Mouse (Mus musculus) stomach, embryonic 16.5 days (tissue): ENCODE results near the gene Crybb3. TPM values are rescaled to one million over a fixed set of nuclear protein-coding genes. Genes with fewer than 3 reads are reported as not detected.

Experiments used
- ATAC-seq: fragments of 200-750 bp; cut with Nextera tagmentation; 2 replicates; pipeline ENCODE4 v1.8.0; 2017; ENCODE audit warnings: moderate number of reproducible peaks, moderate TSS enrichment; ENCODE audit not compliant: insufficient read depth, low FRiP score
- H3K27ac ChIP-seq: fragments of 300-500 bp; sonication (generic); 2 replicates; pipeline ENCODE4 v1.5.1; 2014; ENCODE audit warnings: low read length
- H3K27me3 ChIP-seq: fragments of 300-500 bp; sonication (generic); 2 replicates; pipeline ENCODE4 v1.6.1; 2014; ENCODE audit warnings: low read length, control low read depth, mixed read lengths; ENCODE audit not compliant: control insufficient read depth, insufficient read depth
- H3K36me3 ChIP-seq: fragments of 300-500 bp; sonication (generic); 2 replicates; pipeline ENCODE4 v1.6.1; 2014; ENCODE audit warnings: low read length; ENCODE audit not compliant: control insufficient read depth, insufficient read depth
- H3K4me1 ChIP-seq: fragments of 300-500 bp; sonication (generic); 2 replicates; pipeline ENCODE4 v1.6.1; 2014; ENCODE audit warnings: low read length, control low read depth, mixed read lengths; ENCODE audit not compliant: control insufficient read depth, insufficient read depth
- H3K4me2 ChIP-seq: fragments of 300-500 bp; sonication (generic); 2 replicates; pipeline ENCODE4 v1.6.1; 2014; ENCODE audit warnings: low read depth, low read length, mixed read lengths
- H3K4me3 ChIP-seq: fragments of 300-500 bp; sonication (generic); replicated peaks from 2 replicates; pipeline ENCODE4 v1.5.1; 2014; ENCODE audit warnings: mild to moderate bottlenecking, low read length
- H3K9ac ChIP-seq: fragments of 300-500 bp; sonication (generic); 2 replicates; pipeline ENCODE4 v1.6.1; 2014; ENCODE audit warnings: low read length
- H3K9me3 ChIP-seq: fragments of 300-500 bp; sonication (generic); replicated peaks from 2 replicates; pipeline ENCODE4 v1.6.1; 2016; ENCODE audit warnings: low read length, control low read depth; ENCODE audit not compliant: control insufficient read depth
- WGBS: fragments of 180-500 bp; shearing (Covaris S2); extraction: QIAGEN DNeasy Blood & Tissue Kit; methylation state at CpG from one replicate; pipeline ENCODE4 v1.1.7; 2014; 5-methylcytosine and 5-hydroxymethylcytosine counted together
- polyA plus RNA-seq: library from polyadenylated mRNA; unstranded; fragments of >200 nt; fragmentation: Nextera tagmentation; extraction: Ambion mirVana; gene quantifications from 2 replicates; pipeline ENCODE4 v1.2.1, GENCODE M21; 2015

Crybb3 gene
- 0.85 and 1.2 TPM in 2 replicates for polyA plus RNA-seq

- WGBS, result 72% methylated on average over 8 of the region's 8 CpGs
- Histone ChIP-seq H3K4me2 (no peak within 1 kb of the TSS), H3K36me3 (no peaks in the 10 kb centered on the region), H3K4me3 (no peak within 1 kb of the TSS), H3K9me3 (no peaks in the 10 kb centered on the region), H3K4me1 (no peaks in the 10 kb centered on the region), H3K27me3 (no peaks in the 10 kb centered on the region), H3K27ac (no peak within 1 kb of the TSS), H3K9ac (no peak within 1 kb of the TSS)
- ATAC-seq, result no peak
Observed at GRCm38 (mm10) chr5:113081439-113081838, at the start of gene Crybb3. Crybb3 (minus strand) TSS chr5:113081584.

- no peak overlapping the region for H3K4me3 ChIP-seq
- WGBS, result 46% methylated on average over 4 of the region's 4 CpGs
- H3K27ac ChIP-seq, result peak overlapping the region; percentile 20; the same call in 1 of the 2 replicates
- H3K4me1 ChIP-seq, result peaks cover 16% of the 10 kb centered on the region
- no peak overlapping the region for H3K4me2 ChIP-seq
- H3K9me3 ChIP-seq, result no peaks in the 10 kb centered on the region
- H3K27me3 ChIP-seq, result no peaks in the 10 kb centered on the region
- no peaks in the 10 kb centered on the region for H3K36me3 ChIP-seq
- no peak for ATAC-seq
- no peak overlapping the region for H3K9ac ChIP-seq
Observed at GRCm38 (mm10) chr5:113128426-113128825, 47.0 kb upstream of the Crybb3 start.

- WGBS, result 92% methylated on average over 12 of the region's 12 CpGs
Observed at GRCm38 (mm10) chr5:113126476-113126875, 45.1 kb upstream of the Crybb3 start.

GRCm38 (mm10) chr5:113123693-113124092, 42.3 kb upstream of the Crybb3 start:
- Histone ChIP-seq H3K9me3 (no peaks in the 10 kb centered on the region), H3K27ac (no peak overlapping the region), H3K4me3 (no peak overlapping the region), H3K36me3 (no peaks in the 10 kb centered on the region), H3K4me2 (no peak overlapping the region), H3K27me3 (no peaks in the 10 kb centered on the region), H3K9ac (no peak overlapping the region), H3K4me1 (peaks cover 41% of the 10 kb centered on the region)
- no peak for ATAC-seq
- 57% methylated on average over 10 of the region's 10 CpGs for WGBS

More at GRCm38 (mm10) chr5:113126476-113126875, 45.1 kb upstream of the Crybb3 start:
- Histone ChIP-seq H3K27me3 (no peaks in the 10 kb centered on the region), H3K9ac (no peak overlapping the region), H3K4me2 (no peak overlapping the region), H3K27ac (no peak overlapping the region), H3K4me1 (peaks cover 21% of the 10 kb centered on the region; the same call in 1 of the 2 replicates), H3K36me3 (no peaks in the 10 kb centered on the region), H3K4me3 (no peak overlapping the region), H3K9me3 (no peaks in the 10 kb centered on the region)
- ATAC-seq, result no peak

GRCm38 (mm10) chr5:113122326-113123054, 41.1 kb upstream of the Crybb3 start:
- peak overlapping the region; percentile 94 for H3K27ac ChIP-seq
- WGBS, result 33% methylated on average over 12 of the region's 12 CpGs
- peak; percentile 44; the same call in 1 of the 2 replicates for ATAC-seq
- peak overlapping the region; percentile 43; the same call in 1 of the 2 replicates for H3K9ac ChIP-seq
- no peaks in the 10 kb centered on the region for H3K27me3 ChIP-seq
- peaks cover 40% of the 10 kb centered on the region for H3K4me1 ChIP-seq
- H3K36me3 ChIP-seq, result no peaks in the 10 kb centered on the region
- no peak overlapping the region for H3K4me3 ChIP-seq
- H3K4me2 ChIP-seq, result no peak overlapping the region
- no peaks in the 10 kb centered on the region for H3K9me3 ChIP-seq

GRCm38 (mm10) chr5:113121591-113121875, 40.1 kb upstream of the Crybb3 start:
- peak; percentile 61; the same call in 1 of the 2 replicates for ATAC-seq
- Histone ChIP-seq H3K4me3 (no peak overlapping the region), H3K4me2 (peak overlapping the region; percentile 33; the same call in 1 of the 2 replicates), H3K4me1 (peaks cover 36% of the 10 kb centered on the region), H3K27me3 (no peaks in the 10 kb centered on the region), H3K27ac (peak overlapping the region; percentile 94), H3K9me3 (no peaks in the 10 kb centered on the region), H3K9ac (peak overlapping the region; percentile 43), H3K36me3 (no peaks in the 10 kb centered on the region)
- 40% methylated on average over 6 of the region's 6 CpGs for WGBS

GRCm38 (mm10) chr5:113120741-113121590, 39.6 kb upstream of the Crybb3 start:
- H3K27ac ChIP-seq, result peak overlapping the region; percentile 94
- H3K4me3 ChIP-seq, result no peak overlapping the region
- peak overlapping the region; percentile 31 for H3K9ac ChIP-seq
- no peaks in the 10 kb centered on the region for H3K27me3 ChIP-seq
- 22% methylated on average over 15 of the region's 15 CpGs for WGBS
- H3K4me2 ChIP-seq, result no peak overlapping the region
- H3K36me3 ChIP-seq, result no peaks in the 10 kb centered on the region
- peaks cover 36% of the 10 kb centered on the region for H3K4me1 ChIP-seq
- ATAC-seq, result no peak
- no peaks in the 10 kb centered on the region for H3K9me3 ChIP-seq

GRCm38 (mm10) chr5:113119861-113120465, 38.6 kb upstream of the Crybb3 start:
- H3K4me2 ChIP-seq, result no peak overlapping the region
- no peaks in the 10 kb centered on the region for H3K27me3 ChIP-seq
- H3K4me1 ChIP-seq, result peaks cover 43% of the 10 kb centered on the region
- WGBS, result 47% methylated on average over 13 of the region's 13 CpGs
- ATAC-seq, result no peak
- H3K9ac ChIP-seq, result 0 out of 2 replicates have a peak overlapping the region, but pooled peaks have one; percentile 1
- H3K9me3 ChIP-seq, result no peaks in the 10 kb centered on the region
- no peak overlapping the region for H3K4me3 ChIP-seq
- H3K27ac ChIP-seq, result peak overlapping the region; percentile 13
- H3K36me3 ChIP-seq, result no peaks in the 10 kb centered on the region
